Mouse (Mus musculus) v-Abl transformed pro-B cells (cell line): ENCODE data around the gene B4gat1.

Source experiments
- in situ Hi-C, 2 experiments: fragments of 400-800 bp; cut with MboI; formaldehyde crosslinking; loops; one replicate each; pipeline ENCODE4 v1.15.1; 2025; ENCODE audit not compliant: unreplicated experiment in 2 of 2

B4gat1 gene

DNA sequence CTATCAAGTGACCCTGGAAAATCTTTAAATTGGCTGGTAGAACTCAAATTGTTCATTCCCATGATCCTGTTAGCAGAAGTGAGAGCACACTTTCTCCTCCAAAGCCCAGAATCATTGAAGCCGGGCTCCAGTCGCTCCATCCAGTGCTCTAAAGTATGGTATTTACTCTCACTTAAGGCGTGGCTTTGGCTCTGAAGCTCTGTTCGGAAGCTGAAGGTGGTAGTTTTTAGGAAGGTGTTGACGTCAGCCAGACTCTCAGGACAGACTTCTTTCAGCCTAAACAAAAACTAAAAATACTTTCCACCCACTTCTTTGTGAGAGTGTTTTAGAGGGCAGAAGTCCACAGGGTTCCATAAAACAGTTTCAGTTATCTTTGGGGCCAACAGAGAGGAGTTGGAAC, 34.9 kb downstream of the B4gat1 start:
- in situ Hi-C loops: loop anchor here in 1 of 2 experiments (10.0 kb wide), 1 partner anchor 59 kb away; no protein-coding TSS in a partner anchor

DNA sequence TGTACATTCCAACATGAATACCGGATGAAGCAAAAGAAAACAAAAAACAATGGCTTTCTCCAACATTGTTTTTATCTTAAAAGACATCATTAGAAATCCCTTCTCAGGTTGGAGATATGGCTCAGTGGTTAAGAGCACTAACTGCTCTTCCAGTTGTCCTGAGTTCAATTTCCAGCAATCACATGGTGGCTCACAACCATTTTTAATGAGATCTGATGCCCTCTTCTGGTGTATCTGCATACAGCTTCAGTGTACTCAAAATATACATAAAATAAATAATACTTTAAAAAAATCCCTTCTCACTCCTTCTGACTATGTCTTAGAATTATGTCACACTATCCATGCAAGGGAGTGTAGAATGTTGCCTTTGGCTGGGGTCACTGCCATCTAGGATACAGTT, 40.7 kb downstream of the B4gat1 start:
- in situ Hi-C loops: loop anchor here in 1 of 2 experiments (10.0 kb wide), 1 partner anchor 64 kb away; no protein-coding TSS in a partner anchor

DNA sequence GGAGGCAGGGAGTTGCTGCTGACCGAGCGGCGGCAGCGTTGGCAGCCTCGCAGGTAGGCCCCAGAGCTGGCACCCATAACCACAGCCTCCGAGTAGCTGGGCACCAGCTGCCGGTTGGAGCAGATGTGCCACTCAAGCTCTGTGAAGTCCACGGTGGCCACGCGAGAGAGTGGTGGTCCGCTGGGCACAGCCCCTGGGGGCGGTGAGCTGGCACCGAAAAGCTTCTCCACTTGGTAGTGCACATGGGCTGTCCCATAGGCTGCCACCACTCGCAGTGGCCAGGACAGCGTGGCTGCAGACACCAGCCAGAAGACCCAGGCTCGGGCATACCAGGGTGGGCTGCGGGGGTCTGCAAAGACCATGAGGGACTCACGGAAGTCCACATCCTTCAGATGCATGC, 43.4 kb downstream of the B4gat1 start:
- in situ Hi-C loops: loop anchor here in 1 of 2 experiments (5.0 kb wide), 1 partner anchor 35 kb away; no protein-coding TSS in a partner anchor

DNA sequence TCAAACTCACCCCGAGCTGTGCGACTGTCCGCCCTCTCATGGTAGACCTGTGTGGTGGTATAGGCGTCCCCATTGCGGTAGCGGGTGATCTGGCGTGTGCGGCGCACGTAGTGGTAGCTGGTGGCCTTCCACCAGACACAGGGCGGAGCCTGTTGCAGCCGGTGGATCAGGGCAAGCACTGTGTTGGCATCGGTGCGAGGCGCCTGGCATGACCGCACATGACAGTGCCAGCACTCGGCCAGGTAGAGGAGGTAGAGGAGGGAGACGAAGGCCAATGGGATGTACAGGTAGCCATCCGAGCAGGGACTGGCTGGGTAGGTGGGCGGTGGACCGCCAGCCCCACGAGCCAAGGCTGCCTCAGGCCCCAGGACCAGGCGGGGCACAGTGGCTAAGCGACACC, 44.0 kb downstream of the B4gat1 start:
- in situ Hi-C loops: loop anchor here in 1 of 2 experiments (5.0 kb wide), 1 partner anchor 35 kb away; no protein-coding TSS in a partner anchor

DNA sequence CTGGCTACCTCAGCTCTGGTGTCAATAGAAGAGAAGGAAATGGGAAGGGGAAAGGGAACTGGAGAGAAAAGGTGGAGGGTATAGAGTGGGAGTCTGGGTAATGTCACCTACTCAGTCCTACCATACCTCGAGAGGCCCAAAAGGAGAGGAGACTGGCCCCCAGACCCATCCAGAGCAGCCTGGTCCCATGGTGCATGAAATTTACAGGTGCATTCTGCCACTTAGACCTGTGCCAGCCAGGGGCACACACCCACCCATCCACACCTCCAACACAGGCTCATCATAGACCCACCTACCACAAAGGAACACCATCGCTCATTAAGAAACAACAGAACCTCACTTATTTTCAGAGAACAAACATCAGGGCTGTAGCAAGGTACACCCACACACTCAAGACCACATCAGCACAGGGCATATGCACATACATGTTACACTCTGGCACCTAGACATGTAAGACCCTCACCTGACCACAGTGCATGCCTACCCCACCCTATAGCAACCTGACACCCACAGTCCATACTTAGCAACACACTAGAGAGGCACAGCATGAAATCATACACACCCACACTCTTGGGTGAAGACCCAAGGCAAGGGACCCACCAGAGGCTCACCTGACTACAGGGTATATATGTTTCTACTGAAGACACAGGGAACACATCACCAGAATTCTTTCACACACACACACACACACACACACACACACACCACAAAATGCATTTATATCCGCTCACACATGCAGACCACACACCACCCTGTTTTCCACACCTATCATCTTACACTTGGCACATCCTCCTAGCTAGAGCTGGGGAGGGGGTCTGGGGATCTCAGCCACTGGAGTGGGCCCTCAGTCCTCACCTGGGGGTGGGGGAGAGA, 45.6 kb downstream of the B4gat1 start:
- in situ Hi-C loops: loop anchor here in 1 of 2 experiments (5.0 kb wide), 1 partner anchor 37 kb away; no protein-coding TSS in a partner anchor

DNA sequence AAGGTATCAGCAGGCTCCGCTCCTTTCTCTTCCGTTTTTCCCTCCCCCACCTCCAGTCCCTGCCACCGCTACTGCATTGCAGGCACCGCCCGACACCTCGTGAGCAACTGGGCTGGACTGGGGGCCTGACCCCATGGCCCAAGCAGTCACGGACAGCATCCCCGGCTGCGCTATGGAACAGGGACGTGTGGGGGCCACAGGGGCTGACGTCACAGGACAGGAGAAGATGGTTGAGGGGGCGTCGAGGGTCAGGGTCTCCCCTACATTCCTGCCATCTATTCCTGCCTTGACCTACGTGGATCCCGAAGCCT, 46.2 kb downstream of the B4gat1 start:
- in situ Hi-C loops: loop anchor here (5.0 kb wide), 2 partner anchors 37 to 58 kb away; no protein-coding TSS in a partner anchor

DNA sequence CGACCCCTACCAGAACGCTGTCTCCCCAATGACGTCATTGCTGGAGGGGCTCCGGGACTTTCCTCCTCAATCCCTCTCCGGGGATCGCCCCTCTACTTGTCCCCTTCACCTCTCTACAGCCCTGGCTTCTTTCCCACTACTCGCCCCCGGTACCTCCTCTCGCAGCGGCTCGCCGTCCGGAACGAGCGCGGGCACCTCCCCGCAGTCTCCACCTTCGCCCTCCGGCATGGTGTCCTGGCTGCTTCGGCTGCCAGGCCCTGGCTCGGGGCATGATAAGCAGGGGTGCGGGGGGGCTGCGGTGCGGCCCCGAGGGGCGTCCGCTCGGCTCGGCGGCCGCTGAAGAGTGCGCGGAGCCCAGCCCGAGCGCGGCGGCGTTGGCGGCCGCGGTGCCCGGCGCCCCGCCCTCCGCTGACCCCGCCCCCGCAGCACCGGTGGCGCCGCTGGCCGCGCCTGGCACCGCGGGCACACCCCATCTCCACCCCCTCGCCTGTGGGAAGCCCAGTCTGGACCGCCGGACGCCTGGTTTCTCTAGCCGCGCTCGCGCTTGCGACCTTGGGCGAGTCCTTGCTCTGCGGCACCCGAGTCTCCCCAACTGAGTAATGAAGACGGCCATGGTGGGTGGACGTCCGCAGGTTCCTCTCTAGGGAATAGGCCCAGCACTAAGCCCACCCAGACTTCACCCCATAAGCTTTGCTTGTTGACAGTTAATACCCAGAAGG, 46.7 kb downstream of the B4gat1 start, which contains the start of gene Tmem151a:
Gene Tmem151a, minus strand, starts transcription at position 387 of the 719 bp plus-strand sequence.
- in situ Hi-C loops: loop anchor here in 1 of 2 experiments (5.0 kb wide), 1 partner anchor 57 kb away; no protein-coding TSS in a partner anchor

DNA sequence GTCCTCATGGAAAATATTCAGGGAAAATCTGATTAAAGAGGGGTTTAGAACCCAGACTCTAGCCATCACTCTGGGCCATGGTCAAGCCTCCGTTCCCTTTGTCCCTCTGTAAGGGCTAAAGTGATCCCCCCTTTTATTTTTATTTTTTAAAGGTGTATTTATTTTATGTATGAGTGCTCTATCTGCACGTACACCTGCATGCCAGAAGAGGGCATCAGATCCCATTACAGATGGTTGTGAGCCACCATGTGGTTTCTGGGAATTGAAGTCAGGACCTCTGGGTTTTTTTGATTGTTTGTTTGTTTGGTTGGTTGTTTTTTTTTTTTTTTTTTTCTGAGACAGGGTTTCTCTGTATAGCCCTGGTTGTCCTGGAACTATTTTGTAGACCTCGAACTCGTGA, 47.9 kb downstream of the B4gat1 start:
- in situ Hi-C loops: loop anchor here in 1 of 2 experiments (5.0 kb wide), 1 partner anchor 56 kb away; no protein-coding TSS in a partner anchor

DNA sequence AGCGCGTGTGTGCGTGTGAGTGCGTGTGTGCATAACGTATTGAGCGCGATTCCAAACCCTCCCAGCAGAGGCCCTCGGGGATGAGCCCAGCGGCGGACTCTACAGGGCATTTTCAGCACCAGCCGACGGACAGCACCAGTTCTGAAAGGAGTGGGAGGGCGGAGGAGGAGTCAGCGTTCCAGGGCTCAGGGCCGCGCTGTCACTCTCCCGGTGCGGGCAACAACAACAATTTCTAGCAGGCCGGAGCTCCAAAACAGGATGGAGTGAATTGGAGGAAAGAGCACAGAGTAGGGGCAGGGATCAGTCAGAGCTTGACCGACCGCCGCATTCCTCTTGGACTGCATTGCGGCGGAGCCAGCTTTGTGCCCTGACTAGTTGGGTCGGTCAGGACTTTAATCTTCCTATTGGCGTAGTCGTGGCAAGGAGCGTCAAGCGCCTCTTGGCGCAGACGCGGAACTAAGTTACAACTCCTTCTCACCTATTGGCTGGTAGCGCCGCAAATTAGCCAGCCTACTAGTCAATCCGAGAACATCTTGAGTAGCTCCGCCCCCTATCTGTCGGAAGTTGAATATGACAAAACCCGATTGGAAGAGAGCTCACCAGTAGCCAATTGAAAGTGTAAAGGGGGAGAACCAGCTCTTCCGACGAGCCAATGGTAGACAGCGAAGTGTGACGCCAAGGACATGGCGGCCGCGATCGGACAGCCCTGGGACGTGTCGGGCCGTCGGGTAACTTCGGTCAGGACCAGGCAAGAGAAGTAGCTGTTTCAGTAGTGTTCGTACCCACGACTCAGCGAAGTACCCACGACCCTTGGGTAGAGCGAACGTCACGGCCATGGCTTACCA, 49.5 kb downstream of the B4gat1 start, which contains the start of gene Yif1a:
Gene Yif1a, plus strand, starts transcription at position 655 of the 845 bp plus-strand sequence.
- in situ Hi-C loops: loop anchor here in 1 of 2 experiments (5.0 kb wide), 1 partner anchor 54 kb away; no protein-coding TSS in a partner anchor

DNA sequence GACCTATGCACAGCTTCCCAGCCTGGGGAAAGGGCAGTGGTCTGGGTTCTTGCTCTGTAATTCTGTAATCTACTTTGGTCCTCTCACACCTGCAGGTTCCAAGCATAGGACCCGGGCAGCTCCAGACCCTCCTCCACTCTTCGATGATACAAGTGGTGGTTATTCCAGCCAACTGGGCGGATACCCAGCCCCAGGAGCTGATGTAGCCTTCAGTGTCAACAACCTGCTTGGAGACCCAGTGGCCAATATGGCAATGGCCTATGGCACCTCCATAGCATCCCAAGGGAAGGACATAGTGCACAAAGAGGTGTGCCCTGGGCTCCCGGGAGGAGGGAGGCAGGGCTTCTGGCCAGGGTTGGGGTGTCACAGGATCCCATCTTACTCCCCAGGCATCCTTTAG, 50.7 kb downstream of the B4gat1 start:
- in situ Hi-C loops: loop anchor here in 1 of 2 experiments (5.0 kb wide), 1 partner anchor 53 kb away; no protein-coding TSS in a partner anchor
